Mouse (Mus musculus): ENCODE data around the gene Inppl1.

- TF ChIP-seq CTCF (IDR thresholded peaks at IDR 0.05; ENCODE audit: borderline replicate concordance, control insufficient read depth, extremely low read depth, insufficient read depth, low read length, poor library complexity) (no peak), POLR2A (IDR thresholded peaks at IDR 0.05; ENCODE audit: control insufficient read depth, extremely low read depth, insufficient read depth, low read length, poor library complexity) (no peak)
Measured at GRCm38 (mm10) chr7:101820295-101821030, 17.6 kb downstream of the Inppl1 start.
